Mouse (Mus musculus) thymus, adult 2 months (tissue): Measurements from ENCODE around the gene Arhgap22.

Experiments
- CTCF ChIP-seq: fragments of 200-500 bp; IDR thresholded peaks from 2 replicates; pipeline ENCODE4 v1.5.1; 2012; ENCODE audit warnings: mild to moderate bottlenecking, control low read depth, low read length, moderate library complexity, borderline replicate concordance; ENCODE audit not compliant: control insufficient read depth, poor library complexity, insufficient read depth; ENCODE audit errors: extremely low read depth
- POLR2A ChIP-seq: fragments of 200-500 bp; IDR thresholded peaks from 2 replicates; pipeline ENCODE4 v1.6.1; 2012; ENCODE audit warnings: mild to moderate bottlenecking, low read length, control low read depth, moderate library complexity; ENCODE audit not compliant: control insufficient read depth, poor library complexity, insufficient read depth; ENCODE audit errors: extremely low read depth

DNA sequence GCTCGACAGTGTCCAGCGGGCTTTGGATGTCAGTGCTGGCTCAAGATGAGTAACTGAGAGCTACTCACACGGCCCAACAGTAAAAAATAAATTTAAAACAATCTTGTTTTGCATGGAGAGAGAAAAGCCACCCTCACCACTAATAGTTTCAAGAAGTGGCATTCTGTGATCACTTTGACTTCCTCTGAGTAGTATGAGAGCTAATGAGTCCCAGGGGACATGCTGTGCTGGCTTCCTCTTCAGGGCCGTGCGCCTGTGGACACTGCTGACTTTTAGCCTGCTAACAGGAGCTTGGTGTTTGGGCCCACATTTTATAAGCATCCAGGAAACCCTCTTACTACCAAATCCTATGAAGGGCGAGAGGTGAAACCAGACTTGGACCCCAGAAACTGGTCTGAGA, 21.8 kb downstream of the Arhgap22 start:
- no peak for TF ChIP-seq CTCF
- no peak for TF ChIP-seq POLR2A
